Mouse (Mus musculus) heart, postnatal 0 days (tissue): ENCODE data around the gene Cubn.

Source experiments
- CTCF ChIP-seq: IDR thresholded peaks from 2 replicates; pipeline ENCODE4 v1.5.1; 2016; ENCODE audit warnings: antibody characterized with exemption, control low read depth, low read depth
- EP300 ChIP-seq: IDR thresholded peaks from 2 replicates; pipeline ENCODE4 v1.6.1; 2016; ENCODE audit warnings: antibody characterized with exemption, low read depth

GRCm38 (mm10) chr2:13522106-13522505, 30.5 kb upstream of the Cubn start:
- no peak for TF ChIP-seq CTCF
- no peak for TF ChIP-seq EP300
